Mouse (Mus musculus) brain, embryonic 14.5 days (tissue): Measurements from ENCODE around the gene Sh3pxd2a. TPM values are rescaled to one million over a fixed set of nuclear protein-coding genes. Genes with fewer than 3 reads are reported as not detected.

Source experiments
- DNase-seq: peaks from one replicate; pipeline ENCODE4 v3.0.0-alpha.2; 2011; ENCODE audit warnings: low read depth
- CTCF ChIP-seq: fragments of 200-500 bp; IDR thresholded peaks from 2 replicates; pipeline ENCODE4 v1.5.1; 2012; ENCODE audit warnings: inconsistent platforms, mild to moderate bottlenecking, moderate library complexity, borderline replicate concordance; ENCODE audit not compliant: insufficient read depth, insufficient read length; ENCODE audit errors: extremely low read depth
- POLR2A ChIP-seq: fragments of 200-500 bp; IDR thresholded peaks from 2 replicates; pipeline ENCODE4 v1.6.1; 2012; ENCODE audit warnings: mild to moderate bottlenecking, inconsistent platforms, borderline replicate concordance; ENCODE audit not compliant: poor library complexity, insufficient read depth, insufficient read length, severe bottlenecking; ENCODE audit errors: extremely low read depth
- polyA plus RNA-seq: library from polyadenylated mRNA; depleted of rRNA; stranded (reverse); fragments of >200 nt; gene quantifications from 2 replicates; pipeline ENCODE4 v1.2.3, GENCODE M21; 2012

The Sh3pxd2a gene
- polyA plus RNA-seq, 1 experiment, result 14.5 TPM

- no peak for DNase-seq
- no peak for TF ChIP-seq POLR2A
These were observed 117.6 kb downstream of the Sh3pxd2a start for GRCm38 (mm10) chr19:47346606-47347005.

GRCm38 (mm10) chr19:47345851-47346568, 118.2 kb downstream of the Sh3pxd2a start:
- no peak for DNase-seq
- TF ChIP-seq POLR2A, result no peak
- TF ChIP-seq CTCF, result no peak

- TF ChIP-seq POLR2A (no peak), CTCF (no peak)
- peak; percentile 46 for DNase-seq
These were observed 120.8 kb downstream of the Sh3pxd2a start for GRCm38 (mm10) chr19:47343422-47343821.

- DNase-seq, result peak; percentile 84
- peak; percentile 97 for TF ChIP-seq CTCF
- TF ChIP-seq POLR2A, result no peak
These were observed 125.0 kb downstream of the Sh3pxd2a start for GRCm38 (mm10) chr19:47339165-47339564.

- peak; percentile 54 for DNase-seq
- TF ChIP-seq CTCF (no peak), POLR2A (no peak)
These were observed 125.6 kb downstream of the Sh3pxd2a start for GRCm38 (mm10) chr19:47338396-47339164.

GRCm38 (mm10) chr19:47337743-47338142, 126.5 kb downstream of the Sh3pxd2a start:
- TF ChIP-seq CTCF, result peak; percentile 99
- no peak for TF ChIP-seq POLR2A
- DNase-seq, result peak; percentile 96

- no peak for DNase-seq
- no peak for TF ChIP-seq CTCF
- TF ChIP-seq POLR2A, result no peak
These were observed 127.0 kb downstream of the Sh3pxd2a start for GRCm38 (mm10) chr19:47337191-47337590.

GRCm38 (mm10) chr19:47335262-47335661, 128.9 kb downstream of the Sh3pxd2a start:
- TF ChIP-seq POLR2A, result no peak
- TF ChIP-seq CTCF, result no peak
- no peak for DNase-seq

GRCm38 (mm10) chr19:47334713-47335112, 129.5 kb downstream of the Sh3pxd2a start:
- no peak for TF ChIP-seq CTCF
- no peak for TF ChIP-seq POLR2A
- DNase-seq, result peak; percentile 65

GRCm38 (mm10) chr19:47330743-47331227, 133.4 kb downstream of the Sh3pxd2a start:
- no peak for TF ChIP-seq POLR2A
- peak; percentile 84 for DNase-seq

GRCm38 (mm10) chr19:47329102-47329501, 135.1 kb downstream of the Sh3pxd2a start:
- no peak for DNase-seq
- TF ChIP-seq POLR2A, result no peak
- TF ChIP-seq CTCF, result no peak
